Mouse (Mus musculus) heart, adult 2 months (tissue): ENCODE measurements around the gene Sap18.

Experiments used
- CTCF ChIP-seq: fragments of 200-600 bp; IDR thresholded peaks from 2 replicates; pipeline ENCODE4 v1.8.1; 2022; ENCODE audit warnings: antibody characterized with exemption, mild to moderate bottlenecking, moderate library complexity
- EP300 ChIP-seq: fragments of 200-500 bp; IDR thresholded peaks from 2 replicates; pipeline ENCODE4 v1.6.1; 2011; ENCODE audit warnings: low read depth, low read length, control low read depth; ENCODE audit not compliant: insufficient read depth
- POLR2A ChIP-seq: fragments of 200-500 bp; IDR thresholded peaks from 2 replicates; pipeline ENCODE4 v1.6.1; 2011; ENCODE audit warnings: mild to moderate bottlenecking, low read depth, low read length, control low read depth; ENCODE audit not compliant: insufficient read depth

- TF ChIP-seq POLR2A, result no peak
- TF ChIP-seq EP300, result no peak
- TF ChIP-seq CTCF, result no peak
These were observed 13.9 kb downstream of the Sap18 start for GRCm38 (mm10) chr14:57811844-57812243.
